Comparison of ENCODE assay signal across 25 mouse cellular contexts in genomic region chr6:99314746-99315145, GRCm38 (mm10).
DNase-seq lines count a peak whose midpoint lies in the region; ATAC-seq and TF ChIP-seq lines count a peak whose summit lies in the region.
"Had no signal": no experiment of that assay in that cellular context is flagged by ENCODE, and none has a peak within 500 bp of the region (broad histone marks: within the 10 kb centered on the region; RNA-seq: fewer than 3 reads in every experiment).

No protein-coding gene starts in this region.

- no peak for TF ChIP-seq POLR2A in limb, embryonic 14.5 days (IDR thresholded peaks at IDR 0.05; ENCODE audit: borderline replicate concordance, extremely low read depth, insufficient read depth, insufficient read length)

- DNase-seq in limb, embryonic 14.5 days (ENCODE audit: low spot score): no peak
- no peak for DNase-seq in limb, embryonic 10.5 days (ENCODE audit: low spot score)
- no peak for DNase-seq in spleen, adult 12 weeks (ENCODE audit: low spot score)
- DNase-seq: adrenal gland, adult 2 months; adrenal gland, postnatal 25 days; cerebellum, adult 18-20 months; cerebellum, adult 9-11 months; cerebellum, postnatal 36 days; gastrocnemius, adult 2 months; gastrocnemius, postnatal 25 days; heart, postnatal 36 days had no signal

- H3K4me2 ChIP-seq in heart, embryonic 16.5 days (ENCODE audit: low read depth, low read length): no peak overlapping the region
- no peak overlapping the region for H3K4me2 ChIP-seq in heart, embryonic 11.5 days
- no peak overlapping the region for H3K4me2 ChIP-seq in intestine, embryonic 16.5 days (ENCODE audit: low read depth, low read length)
- no peak overlapping the region for H3K4me2 ChIP-seq in intestine, embryonic 15.5 days (replicated peaks)
- no peak overlapping the region for H3K4me2 ChIP-seq in limb, embryonic 14.5 days (replicated peaks; ENCODE audit: low read depth, low read length, severe bottlenecking)
- H3K4me2 ChIP-seq: embryonic facial prominence, embryonic 15.5 days; hindbrain, embryonic 12.5 days had no signal

- no peak overlapping the region for H3K4me3 ChIP-seq in heart, embryonic 16.5 days (ENCODE audit: low read length)
- no peak overlapping the region for H3K4me3 ChIP-seq in heart, embryonic 11.5 days (ENCODE audit: low read depth, low read length)
- no peak overlapping the region for H3K4me3 ChIP-seq in intestine, embryonic 16.5 days (ENCODE audit: low read length)
- H3K4me3 ChIP-seq in intestine, embryonic 15.5 days (replicated peaks): no peak overlapping the region
- no peak overlapping the region for H3K4me3 ChIP-seq in limb, embryonic 14.5 days (replicated peaks; ENCODE audit: low read length)
- no peak overlapping the region for H3K4me3 ChIP-seq in limb, embryonic 10.5 days
- H3K4me3 ChIP-seq: embryonic facial prominence, embryonic 15.5 days; erythroblast, embryonic 14.5 days; forebrain, embryonic 10.5 days; gastrocnemius, adult 2 months; hindbrain, embryonic 12.5 days had no signal

- H3K9ac ChIP-seq in heart, embryonic 16.5 days (ENCODE audit: low read length): no peak overlapping the region
- H3K9ac ChIP-seq in heart, embryonic 11.5 days (ENCODE audit: low read depth, low read length): no peak overlapping the region
- no peak overlapping the region for H3K9ac ChIP-seq in intestine, embryonic 16.5 days (ENCODE audit: low read depth, low read length)
- H3K9ac ChIP-seq in intestine, embryonic 15.5 days: no peak overlapping the region
- H3K9ac ChIP-seq in limb, embryonic 14.5 days (ENCODE audit: low read depth, low read length, severe bottlenecking): no peak overlapping the region
- H3K9ac ChIP-seq: embryonic facial prominence, embryonic 15.5 days; hindbrain, embryonic 12.5 days had no signal

- no peaks in the 10 kb centered on the region for H3K27me3 ChIP-seq in heart, embryonic 16.5 days (ENCODE audit: control insufficient read depth, insufficient read depth, low read length)
- no peaks in the 10 kb centered on the region for H3K27me3 ChIP-seq in heart, embryonic 11.5 days (ENCODE audit: control insufficient read depth, insufficient read depth, low read length)
- H3K27me3 ChIP-seq in intestine, embryonic 16.5 days (replicated peaks; ENCODE audit: control insufficient read depth, insufficient read depth, low read length): no peaks in the 10 kb centered on the region
- no peaks in the 10 kb centered on the region for H3K27me3 ChIP-seq in intestine, embryonic 15.5 days (replicated peaks)
- H3K27me3 ChIP-seq in limb, embryonic 14.5 days (ENCODE audit: control insufficient read depth, insufficient read depth, low read length): no peaks in the 10 kb centered on the region
- peaks cover 19% of the 10 kb centered on the region for H3K27me3 ChIP-seq in limb, embryonic 10.5 days (ENCODE audit: low read depth, poor library complexity, severe bottlenecking)
- H3K27me3 ChIP-seq: CH12.LX; embryonic facial prominence, embryonic 15.5 days; hindbrain, embryonic 12.5 days; Patski had no signal

- no peak for ATAC-seq in heart, embryonic 16.5 days (replicated peaks; ENCODE audit: extremely low read depth, insufficient read depth, low FRiP score)
- ATAC-seq in heart, embryonic 11.5 days (replicated peaks; ENCODE audit: insufficient number of reproducible peaks, low FRiP score, low TSS enrichment): no peak
- 0 out of 2 replicates have a peak, but pooled peaks have one; percentile 50 for ATAC-seq in intestine, embryonic 16.5 days
- no peak for ATAC-seq in intestine, embryonic 15.5 days
- ATAC-seq in limb, embryonic 14.5 days (ENCODE audit: low FRiP score, low read depth): 0 out of 2 replicates have a peak, but pooled peaks have one; percentile 30
- ATAC-seq: activated CD4-positive, CD25-positive, alpha-beta regulatory T cell, adult 4 months; forebrain, embryonic 14.5 days; hindbrain, embryonic 16.5 days; inflammation-experienced regulatory T-cells, adult 6 months; Patski had no signal

- 53% methylated on average over 3 of the region's 3 CpGs for WGBS in heart, embryonic 16.5 days
- 48% methylated on average over 3 of the region's 3 CpGs for WGBS in heart, embryonic 11.5 days (ENCODE audit: insufficient replicate concordance)
- 42% methylated on average over 3 of the region's 3 CpGs for WGBS in intestine, embryonic 16.5 days
- 53% methylated on average over 3 of the region's 3 CpGs for WGBS in intestine, embryonic 15.5 days
- WGBS in limb, embryonic 14.5 days: 40% methylated on average over 3 of the region's 3 CpGs
- WGBS in limb, embryonic 10.5 days: 63% methylated on average over 3 of the region's 3 CpGs

- peaks cover 8% of the 10 kb centered on the region for H3K4me1 ChIP-seq in heart, embryonic 16.5 days (ENCODE audit: control insufficient read depth, insufficient read depth, low read length)
- H3K4me1 ChIP-seq in heart, embryonic 11.5 days (ENCODE audit: control insufficient read depth, insufficient read depth, low read length): 0 out of 2 replicates have a peak, but pooled peaks cover 6% of the 10 kb centered on the region
- H3K4me1 ChIP-seq in intestine, embryonic 16.5 days (ENCODE audit: control insufficient read depth, insufficient read depth, low read length): 0 out of 2 replicates have a peak, but pooled peaks cover 8% of the 10 kb centered on the region
- peaks cover 7% of the 10 kb centered on the region; the same call in 1 of the 2 replicates for H3K4me1 ChIP-seq in intestine, embryonic 15.5 days (replicated peaks)
- H3K4me1 ChIP-seq in limb, embryonic 14.5 days (ENCODE audit: control insufficient read depth, insufficient read depth, low read length): 0 out of 2 replicates have a peak, but pooled peaks cover 3% of the 10 kb centered on the region
- peaks cover 42% of the 10 kb centered on the region for H3K4me1 ChIP-seq in limb, embryonic 10.5 days
- H3K4me1 ChIP-seq: embryonic facial prominence, embryonic 15.5 days had no signal

- H3K9me3 ChIP-seq in heart, embryonic 16.5 days (replicated peaks; ENCODE audit: control insufficient read depth, low read length): no peaks in the 10 kb centered on the region; the same call in 1 of the 2 replicates
- no peaks in the 10 kb centered on the region for H3K9me3 ChIP-seq in heart, embryonic 11.5 days (replicated peaks; ENCODE audit: control insufficient read depth, low read length)
- no peaks in the 10 kb centered on the region for H3K9me3 ChIP-seq in intestine, embryonic 16.5 days (ENCODE audit: control insufficient read depth, low read length)
- H3K9me3 ChIP-seq in intestine, embryonic 15.5 days: no peaks in the 10 kb centered on the region
- no peaks in the 10 kb centered on the region for H3K9me3 ChIP-seq in limb, embryonic 14.5 days (ENCODE audit: control insufficient read depth, low read length)
- no peaks in the 10 kb centered on the region for H3K9me3 ChIP-seq in limb, embryonic 10.5 days (replicated peaks)
- H3K9me3 ChIP-seq: embryonic facial prominence, embryonic 15.5 days; forebrain, embryonic 10.5 days; hindbrain, embryonic 12.5 days had no signal

- 0 out of 2 replicates have a peak overlapping the region, but pooled peaks have one; percentile 14 for H3K27ac ChIP-seq in heart, embryonic 16.5 days (ENCODE audit: low read length)
- no peak overlapping the region for H3K27ac ChIP-seq in heart, embryonic 11.5 days (ENCODE audit: low read depth, low read length)
- no peak overlapping the region for H3K27ac ChIP-seq in intestine, embryonic 16.5 days (ENCODE audit: low read length)
- H3K27ac ChIP-seq in intestine, embryonic 15.5 days: no peak overlapping the region
- H3K27ac ChIP-seq in limb, embryonic 14.5 days (replicated peaks; ENCODE audit: low read depth, low read length): no peak overlapping the region
- no peak overlapping the region for H3K27ac ChIP-seq in limb, embryonic 10.5 days
- H3K27ac ChIP-seq: embryonic facial prominence, embryonic 15.5 days; forebrain, embryonic 10.5 days; gastrocnemius, adult 2 months; hindbrain, embryonic 12.5 days had no signal

- H3K36me3 ChIP-seq in heart, embryonic 16.5 days (ENCODE audit: control insufficient read depth, insufficient read depth): no peaks in the 10 kb centered on the region
- no peaks in the 10 kb centered on the region for H3K36me3 ChIP-seq in heart, embryonic 11.5 days (ENCODE audit: control insufficient read depth, insufficient read depth, low read length)
- H3K36me3 ChIP-seq in intestine, embryonic 16.5 days (ENCODE audit: control insufficient read depth, insufficient read depth, low read length): no peaks in the 10 kb centered on the region
- H3K36me3 ChIP-seq in intestine, embryonic 15.5 days: no peaks in the 10 kb centered on the region
- no peaks in the 10 kb centered on the region for H3K36me3 ChIP-seq in limb, embryonic 14.5 days (ENCODE audit: control insufficient read depth, insufficient read depth, low read length)
- no peaks in the 10 kb centered on the region for H3K36me3 ChIP-seq in limb, embryonic 10.5 days
- H3K36me3 ChIP-seq: embryonic facial prominence, embryonic 15.5 days; forebrain, embryonic 10.5 days; hindbrain, embryonic 12.5 days had no signal

Comparison
In these comparisons a context has a peak if more than half of its experiments do, and no peak if none do; other contexts are left out.
1. ATAC-seq: peak in intestine, embryonic 16.5 days (single experiment) and limb, embryonic 14.5 days (single experiment); none in heart, embryonic 16.5 days (single experiment), heart, embryonic 11.5 days (single experiment) and intestine, embryonic 15.5 days (single experiment).